Mouse (Mus musculus) liver, embryonic 11.5 days (tissue): ENCODE measurements around the gene Tmigd1. TPM values are rescaled to one million over a fixed set of nuclear protein-coding genes. Genes with fewer than 3 reads are reported as not detected.
A peak's percentile ranks its signal among the peaks of the same experiment; 100 is the strongest.
"Not testable (repeated sequence)": the region's sequence is repeated elsewhere in the genome, so short reads cannot be mapped to it uniquely, and the experiment has no call there.

Source experiments
- ATAC-seq: fragments of 200-750 bp; cut with Nextera tagmentation; replicated peaks from 2 replicates; pipeline ENCODE4 v1.8.0; 2017; ENCODE audit warnings: moderate number of reproducible peaks, mild to moderate bottlenecking, moderate TSS enrichment, moderate library complexity; ENCODE audit not compliant: low FRiP score
- DNase-seq: peaks from one replicate; pipeline ENCODE4 v3.0.0-alpha.2; 2017; ENCODE audit warnings: low spot score
- H3K27ac ChIP-seq: fragments of 300-500 bp; sonication (generic); 2 replicates; pipeline ENCODE4 v1.5.1; 2014; ENCODE audit warnings: mild to moderate bottlenecking, low read depth, low read length, control low read depth
- H3K27me3 ChIP-seq: fragments of 300-500 bp; sonication (generic); replicated peaks from 2 replicates; pipeline ENCODE4 v1.6.1; 2014; ENCODE audit warnings: low read length, mixed read lengths; ENCODE audit not compliant: control insufficient read depth, insufficient read depth
- H3K36me3 ChIP-seq: fragments of 300-500 bp; sonication (generic); 2 replicates; pipeline ENCODE4 v1.6.1; 2014; ENCODE audit warnings: mild to moderate bottlenecking, low read length, moderate library complexity, mixed read lengths; ENCODE audit not compliant: control insufficient read depth, insufficient read depth
- H3K4me1 ChIP-seq: fragments of 300-500 bp; sonication (generic); replicated peaks from 2 replicates; pipeline ENCODE4 v1.6.1; 2014; ENCODE audit warnings: low read length, mixed read lengths; ENCODE audit not compliant: control insufficient read depth, insufficient read depth
- H3K4me2 ChIP-seq: fragments of 300-500 bp; sonication (generic); 2 replicates; pipeline ENCODE4 v1.6.1; 2014; ENCODE audit warnings: mild to moderate bottlenecking, control low read depth, moderate library complexity
- H3K4me3 ChIP-seq: fragments of 300-500 bp; sonication (generic); 2 replicates; pipeline ENCODE4 v1.5.1; 2014; ENCODE audit warnings: low read depth, low read length, control low read depth
- H3K9ac ChIP-seq: fragments of 300-500 bp; sonication (generic); 2 replicates; pipeline ENCODE4 v1.6.1; 2014; ENCODE audit warnings: low read depth, low read length, control low read depth
- H3K9me3 ChIP-seq: fragments of 300-500 bp; sonication (generic); 2 replicates; pipeline ENCODE4 v1.6.1; 2016; ENCODE audit warnings: low read length, inconsistent platforms, mixed read lengths; ENCODE audit not compliant: control insufficient read depth
- WGBS: fragments of 180-500 bp; shearing (Covaris S2); extraction: QIAGEN DNeasy Blood & Tissue Kit; methylation state at CpG from one replicate; pipeline ENCODE4 v1.1.7; 2014; 5-methylcytosine and 5-hydroxymethylcytosine counted together
- polyA plus RNA-seq: library from polyadenylated mRNA; unstranded; fragments of >200 nt; fragmentation: Nextera tagmentation; extraction: Ambion mirVana; gene quantifications from 2 replicates; pipeline ENCODE4 v1.2.1, GENCODE M21; 2014

Gene Tmigd1
- polyA plus RNA-seq, 1 experiment from 2014 or later: not detected

DNA sequence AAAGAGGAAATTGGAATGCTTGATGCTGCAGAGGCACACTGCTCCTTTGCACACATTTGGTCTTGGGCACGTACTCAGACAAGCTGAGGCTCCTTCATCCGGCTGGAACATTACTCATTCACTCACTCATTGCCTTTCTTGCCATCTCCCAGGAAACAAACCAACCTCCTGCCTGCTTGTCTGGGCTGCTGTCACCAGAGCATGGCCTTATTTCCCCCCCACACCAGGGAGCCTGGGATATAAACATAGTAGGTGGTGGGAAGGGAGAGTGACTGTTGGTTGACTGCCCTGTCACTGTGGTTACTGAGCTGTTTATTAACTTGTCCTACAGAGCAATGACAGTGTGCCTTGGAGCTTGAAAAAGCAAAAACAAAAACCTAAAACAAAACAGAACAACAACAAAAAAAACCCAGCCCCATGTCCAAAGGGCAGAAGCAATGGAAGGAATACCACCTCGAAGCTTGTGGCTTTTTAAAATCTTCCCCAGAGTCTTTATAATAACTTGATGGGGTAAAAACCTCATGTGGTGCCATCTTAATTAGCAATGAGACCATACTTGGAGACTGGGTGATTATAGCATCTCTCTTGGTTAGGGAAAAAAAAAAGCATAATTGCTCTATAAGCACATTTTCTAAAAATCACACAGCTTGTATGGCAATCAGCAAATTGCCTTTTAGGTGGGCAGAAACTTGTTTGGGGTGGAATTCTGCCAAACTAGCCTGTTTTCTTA lies 9.5 kb downstream of the Tmigd1 start:
- H3K4me3 ChIP-seq: no peak overlapping the region
- no peak overlapping the region for H3K27ac ChIP-seq
- no peaks in the 10 kb centered on the region for H3K27me3 ChIP-seq
- H3K9me3 ChIP-seq: no peaks in the 10 kb centered on the region
- WGBS: 53% methylated on average over 3 of the region's 3 CpGs
- H3K36me3 ChIP-seq: no peaks in the 10 kb centered on the region
- no peak for ATAC-seq
- no peak overlapping the region for H3K9ac ChIP-seq
- DNase-seq: no peak
- H3K4me1 ChIP-seq: 0 out of 2 replicates have a peak, but pooled peaks cover 4% of the 10 kb centered on the region
- no peak overlapping the region for H3K4me2 ChIP-seq

DNA sequence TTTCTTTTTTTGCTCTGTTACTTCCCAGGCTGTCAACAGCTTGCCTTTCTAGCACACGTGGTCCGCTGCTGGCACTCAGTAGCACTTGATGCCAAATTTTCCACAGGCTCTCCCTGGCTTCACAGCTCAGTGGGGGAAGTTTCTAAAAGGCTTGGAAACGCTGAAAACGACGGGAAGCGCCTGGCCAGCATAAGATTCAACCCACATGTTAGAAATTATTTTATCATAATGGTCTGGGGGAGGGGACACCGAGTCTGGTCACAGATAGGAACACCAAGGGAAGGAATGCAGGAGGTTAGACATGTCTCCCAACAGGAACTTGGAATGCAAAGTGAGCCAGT lies 10.1 kb downstream of the Tmigd1 start:
- no peak overlapping the region for H3K4me3 ChIP-seq
- H3K27ac ChIP-seq: no peak overlapping the region
- DNase-seq: no peak
- H3K9me3 ChIP-seq: no peaks in the 10 kb centered on the region
- H3K36me3 ChIP-seq: no peaks in the 10 kb centered on the region
- 44% methylated on average over 7 of the region's 7 CpGs for WGBS
- no peak overlapping the region for H3K9ac ChIP-seq
- no peak for ATAC-seq
- H3K4me2 ChIP-seq: no peak overlapping the region
- H3K4me1 ChIP-seq: peaks cover 7% of the 10 kb centered on the region; the same call in 1 of the 2 replicates
- no peaks in the 10 kb centered on the region for H3K27me3 ChIP-seq

DNA sequence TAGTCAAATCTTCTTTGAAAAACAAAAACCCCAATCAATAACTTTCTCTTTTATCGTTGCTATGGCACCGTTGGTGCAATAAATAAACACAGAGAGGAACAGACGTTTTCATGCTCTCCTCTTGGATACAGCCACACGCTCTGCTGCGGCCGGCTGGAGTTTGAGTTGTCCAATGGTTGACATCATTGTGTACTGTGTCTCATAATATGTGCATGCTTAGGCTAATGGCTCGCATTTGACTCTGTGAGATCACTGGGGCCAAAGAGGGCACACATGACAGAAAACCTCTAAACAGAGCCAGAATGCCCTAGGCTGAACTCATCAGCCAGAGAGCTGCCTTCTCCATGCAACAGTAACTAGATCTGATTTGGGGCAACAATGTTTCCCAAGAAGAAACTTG lies 12.4 kb downstream of the Tmigd1 start:
- DNase-seq (no peak), ATAC-seq (no peak)
- no peak overlapping the region for H3K4me3 ChIP-seq
- 62% methylated on average over 7 of the region's 7 CpGs for WGBS
- H3K4me1 ChIP-seq: peaks cover 7% of the 10 kb centered on the region; the same call in 1 of the 2 replicates
- no peaks in the 10 kb centered on the region for H3K27me3 ChIP-seq
- no peaks in the 10 kb centered on the region for H3K36me3 ChIP-seq
- H3K4me2 ChIP-seq: no peak overlapping the region
- no peak overlapping the region for H3K9ac ChIP-seq
- H3K9me3 ChIP-seq: no peaks in the 10 kb centered on the region
- no peak overlapping the region for H3K27ac ChIP-seq

DNA sequence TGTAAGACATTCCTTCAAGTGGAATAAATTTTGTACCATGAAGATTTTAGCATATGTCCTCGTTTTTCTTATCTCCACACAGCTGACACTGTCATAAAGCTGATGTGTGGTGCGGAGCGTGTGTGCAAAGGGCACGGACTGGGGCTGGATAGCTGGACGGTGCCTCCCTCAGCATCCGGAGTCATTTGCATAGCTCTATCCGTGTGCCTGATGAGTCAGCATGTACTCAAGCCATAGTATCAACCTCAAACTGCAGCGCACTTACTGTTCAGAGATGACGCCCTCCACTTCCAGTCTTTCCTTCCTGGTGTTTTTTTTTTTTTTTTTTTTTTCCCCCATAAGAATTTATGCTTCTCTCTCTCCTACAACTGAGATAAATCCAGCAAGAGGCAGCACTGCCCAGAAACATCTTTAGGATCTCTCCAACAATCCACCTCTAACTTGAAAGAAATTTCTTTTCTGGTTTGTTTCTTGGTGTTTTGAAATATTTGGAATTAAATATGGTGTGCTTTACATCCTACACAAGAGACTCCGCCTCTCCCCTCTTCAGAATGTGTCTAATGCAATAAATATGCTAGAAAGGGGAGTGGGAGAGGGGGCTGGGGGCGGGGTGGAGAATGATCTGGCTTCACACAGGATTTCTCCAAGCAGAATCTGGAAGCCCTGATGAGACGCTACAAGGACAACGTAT lies 14.7 kb downstream of the Tmigd1 start:
- ATAC-seq: no peak
- no peaks in the 10 kb centered on the region for H3K36me3 ChIP-seq
- H3K4me2 ChIP-seq: peak overlapping the region; percentile 25
- no peak for DNase-seq
- 38% methylated on average over 13 of the region's 13 CpGs for WGBS
- H3K27me3 ChIP-seq: no peaks in the 10 kb centered on the region
- no peak overlapping the region for H3K4me3 ChIP-seq
- H3K27ac ChIP-seq: no peak overlapping the region
- H3K9me3 ChIP-seq: no peaks in the 10 kb centered on the region
- peaks cover 7% of the 10 kb centered on the region; the same call in 1 of the 2 replicates for H3K4me1 ChIP-seq
- no peak overlapping the region for H3K9ac ChIP-seq

DNA sequence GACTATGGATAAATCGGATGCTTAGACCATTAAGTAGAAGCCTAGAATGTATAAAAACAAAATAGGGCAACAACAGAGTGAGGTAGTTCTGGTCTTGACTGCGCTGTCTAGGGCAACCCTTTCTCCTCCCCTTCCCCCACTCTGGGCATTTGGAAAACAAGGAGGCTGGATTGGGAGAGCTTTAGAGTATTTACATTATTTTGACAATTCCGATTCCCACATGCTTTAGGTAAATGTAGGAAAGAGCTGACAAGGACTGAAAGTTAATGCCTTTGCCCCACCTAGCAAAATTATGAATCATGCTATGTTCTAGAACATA lies 15.2 kb downstream of the Tmigd1 start:
- no peak for ATAC-seq
- H3K4me2 ChIP-seq: peak overlapping the region; percentile 25; the same call in 1 of the 2 replicates
- H3K9ac ChIP-seq: no peak overlapping the region
- DNase-seq: no peak
- H3K9me3 ChIP-seq: no peaks in the 10 kb centered on the region
- peaks cover 3% of the 10 kb centered on the region; the same call in 1 of the 2 replicates for H3K4me1 ChIP-seq
- no peaks in the 10 kb centered on the region for H3K27me3 ChIP-seq
- H3K36me3 ChIP-seq: no peaks in the 10 kb centered on the region
- 64% methylated on average over 3 of the region's 3 CpGs for WGBS
- no peak overlapping the region for H3K27ac ChIP-seq
- H3K4me3 ChIP-seq: no peak overlapping the region

DNA sequence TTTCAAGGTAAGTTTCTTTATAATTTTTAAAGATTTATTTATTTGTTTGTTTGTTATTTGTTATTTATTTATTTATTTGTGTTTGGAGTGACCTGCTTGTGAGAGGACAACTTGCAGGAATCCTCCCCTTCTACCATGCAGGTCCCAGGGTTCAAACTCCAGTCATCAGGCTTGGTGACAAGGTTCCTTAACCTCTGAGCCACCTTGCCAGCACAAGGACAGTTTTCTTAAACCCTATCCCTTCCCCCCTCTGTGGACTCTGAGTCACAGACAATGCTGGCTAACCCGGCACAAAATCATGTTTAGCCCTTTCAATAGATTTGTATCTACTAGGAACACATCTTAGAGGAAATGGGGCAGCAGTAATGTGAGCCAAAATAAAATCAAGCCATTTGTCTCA lies 18.6 kb downstream of the Tmigd1 start:
- Histone ChIP-seq H3K27ac (no peak overlapping the region), H3K4me1 (peaks cover 3% of the 10 kb centered on the region; the same call in 1 of the 2 replicates), H3K9me3 (no peaks in the 10 kb centered on the region), H3K36me3 (no peaks in the 10 kb centered on the region), H3K27me3 (no peaks in the 10 kb centered on the region), H3K4me2 (no peak overlapping the region), H3K4me3 (no peak overlapping the region), H3K9ac (no peak overlapping the region)
- ATAC-seq (no peak), DNase-seq (no peak)
- 75% methylated on average over 1 of the region's 1 CpGs for WGBS

DNA sequence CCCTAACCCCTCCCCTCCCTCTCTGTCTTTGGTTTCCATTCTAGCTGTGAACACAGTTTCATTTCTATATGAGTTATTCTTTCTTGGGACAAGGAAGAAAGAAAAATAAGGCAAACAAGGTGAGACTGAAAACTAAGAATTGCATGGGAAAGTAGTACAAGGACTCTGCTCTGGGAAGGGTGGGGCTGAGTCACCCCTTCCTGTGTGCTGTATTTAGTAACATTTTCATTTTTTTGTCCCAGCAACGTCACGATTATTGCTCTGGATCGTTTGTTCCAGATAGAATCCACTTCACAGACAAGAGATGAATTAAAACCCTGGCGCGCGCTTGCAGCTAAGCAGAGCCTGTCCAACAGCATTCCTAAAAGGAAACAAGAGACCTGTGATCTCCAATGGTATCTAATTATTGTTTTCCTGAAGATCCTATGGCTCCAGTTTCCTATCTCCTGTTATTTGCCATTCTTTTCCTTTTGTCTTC lies 22.8 kb downstream of the Tmigd1 start, which contains the start of gene Blmh:
Blmh (plus strand) TSS at position 51 of the 478 bp plus-strand sequence.
- no peak for DNase-seq
- no peak within 1 kb of the TSS for H3K27ac ChIP-seq
- no peaks in the 10 kb centered on the region for H3K9me3 ChIP-seq
- H3K4me3 ChIP-seq: no peak within 1 kb of the TSS
- no peak within 1 kb of the TSS for H3K9ac ChIP-seq
- 61% methylated on average over 6 of the region's 6 CpGs for WGBS
- no peaks in the 10 kb centered on the region for H3K36me3 ChIP-seq
- H3K4me1 ChIP-seq: no peaks in the 10 kb centered on the region
- H3K4me2 ChIP-seq: no peak within 1 kb of the TSS
- ATAC-seq: no peak
- no peaks in the 10 kb centered on the region for H3K27me3 ChIP-seq

DNA sequence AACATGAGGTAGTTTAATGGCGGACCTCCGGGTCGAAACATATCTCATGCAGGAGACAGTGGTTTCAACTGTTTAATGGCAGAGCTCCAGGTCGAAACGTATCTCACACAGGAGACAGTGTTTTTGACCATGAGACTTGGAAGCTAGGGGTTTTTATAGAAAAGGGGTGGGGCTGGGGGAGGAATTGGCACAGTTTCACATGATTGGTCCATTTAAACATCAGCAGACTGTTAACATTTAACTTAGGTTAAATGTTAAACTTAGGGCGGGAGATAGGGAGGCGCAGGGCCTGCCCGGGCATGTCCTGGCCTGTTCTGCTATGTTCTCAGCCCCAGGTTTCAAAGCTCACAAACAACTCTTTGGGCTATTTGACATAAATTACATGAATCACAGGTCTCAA lies 26.6 kb downstream of the Tmigd1 start:
- not testable (repeated sequence) for H3K4me2 ChIP-seq, H3K9me3 ChIP-seq, H3K9ac ChIP-seq, H3K4me1 ChIP-seq, ATAC-seq, H3K27me3 ChIP-seq, H3K27ac ChIP-seq, H3K36me3 ChIP-seq, DNase-seq, H3K4me3 ChIP-seq
- 86% methylated on average over 8 of the region's 8 CpGs for WGBS

DNA sequence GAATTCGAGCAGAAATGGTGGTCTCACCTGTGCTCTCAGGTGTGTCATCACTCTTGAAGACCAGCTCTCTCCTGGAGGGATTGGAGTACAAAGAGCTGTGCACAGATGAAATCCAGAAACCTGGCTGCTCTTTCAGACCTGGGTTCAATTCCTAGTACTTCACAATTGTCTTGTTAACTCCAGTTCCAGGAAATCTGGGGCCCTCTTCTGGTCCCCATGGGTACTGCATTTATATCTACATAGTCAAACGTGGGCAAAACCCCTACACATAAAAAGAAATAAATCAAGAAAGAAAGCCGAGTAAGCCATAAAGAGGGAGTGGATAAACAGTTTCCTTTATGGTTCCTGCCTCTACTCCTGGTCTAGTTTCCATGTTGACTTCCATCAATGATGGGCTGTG lies 31.2 kb downstream of the Tmigd1 start:
- no peak overlapping the region for H3K4me2 ChIP-seq
- 69% methylated on average over 3 of the region's 3 CpGs for WGBS
- no peak for DNase-seq
- no peaks in the 10 kb centered on the region for H3K9me3 ChIP-seq
- ATAC-seq: no peak
- no peak overlapping the region for H3K4me3 ChIP-seq
- H3K27me3 ChIP-seq: no peaks in the 10 kb centered on the region
- H3K36me3 ChIP-seq: no peaks in the 10 kb centered on the region
- H3K4me1 ChIP-seq: no peaks in the 10 kb centered on the region
- no peak overlapping the region for H3K27ac ChIP-seq
- no peak overlapping the region for H3K9ac ChIP-seq
